Mouse (Mus musculus): ENCODE measurements around the gene Emx1. TPM values are rescaled to one million over a fixed set of nuclear protein-coding genes. Genes with fewer than 3 reads are reported as not detected.
"Not testable (repeated sequence)": the region's sequence is repeated elsewhere in the genome, so short reads cannot be mapped to it uniquely, and the experiment has no call there.

Emx1 gene
- polyA plus RNA-seq (2016; fragmentation: Nextera tagmentation; extraction: Ambion mirVana) = 2.6 and 2.9 TPM in 2 replicates

- H3K9me3 ChIP-seq = no peaks in the 10 kb centered on the region
- H3K36me3 ChIP-seq (replicated peaks) = no peaks in the 10 kb centered on the region
- DNase-seq (ENCODE audit: low spot score) = peak; percentile 83
- H3K27ac ChIP-seq (replicated peaks) = peak within 1 kb of the TSS; percentile 65
- under 1% methylated on average over 81 of the region's 81 CpGs for WGBS
- H3K4me1 ChIP-seq = peaks cover 49% of the 10 kb centered on the region
- peaks cover 98% of the 10 kb centered on the region for H3K27me3 ChIP-seq (replicated peaks; ENCODE audit: low read depth, poor library complexity, severe bottlenecking)
- peak within 1 kb of the TSS; percentile 56 for H3K4me3 ChIP-seq
These were observed at the start of gene Emx1 for GRCm38 (mm10) chr6:85187340-85188211. Gene Emx1 (plus strand): TSS chr6:85187438.

GRCm38 (mm10) chr6:85139534-85139933 is 47.7 kb upstream of the Emx1 start:
- no peak for DNase-seq (ENCODE audit: low spot score)
- Histone ChIP-seq H3K36me3 (replicated peaks) (peaks cover 4% of the 10 kb centered on the region), H3K27ac (replicated peaks) (no peak overlapping the region), H3K4me3 (no peak overlapping the region), H3K9me3 (no peaks in the 10 kb centered on the region), H3K27me3 (replicated peaks; ENCODE audit: low read depth, poor library complexity, severe bottlenecking) (no peaks in the 10 kb centered on the region), H3K4me1 (peaks cover 15% of the 10 kb centered on the region)
- 88% methylated on average over 2 of the region's 2 CpGs for WGBS

DNA sequence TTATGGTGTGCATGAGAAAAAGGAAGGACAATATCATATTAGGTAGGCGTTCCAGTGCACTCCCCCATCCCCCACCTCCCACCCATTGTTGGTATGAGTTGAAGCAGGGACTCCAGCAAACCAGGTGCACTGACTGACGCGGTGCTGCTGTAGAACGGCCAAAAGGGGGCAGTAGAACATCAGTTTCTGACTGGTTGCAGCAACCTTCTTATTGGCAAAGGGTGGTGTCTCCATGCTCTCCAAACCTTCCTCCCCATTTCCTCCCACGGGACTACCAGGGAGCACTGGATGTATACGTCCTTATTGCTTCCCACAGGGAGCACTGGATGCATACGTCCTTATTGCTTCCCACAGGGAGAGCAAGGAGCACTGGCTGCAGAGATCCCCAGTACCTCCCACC is 46.2 kb upstream of the Emx1 start:
- not testable (repeated sequence) for H3K27ac ChIP-seq (replicated peaks); H3K36me3 ChIP-seq (replicated peaks); H3K9me3 ChIP-seq; H3K4me3 ChIP-seq
- 12% methylated on average over 7 of the region's 7 CpGs for WGBS
- Histone ChIP-seq H3K27me3 (replicated peaks; ENCODE audit: low read depth, poor library complexity, severe bottlenecking) (peaks cover 11% of the 10 kb centered on the region; the same call in 1 of the 2 replicates), H3K4me1 (peaks cover 15% of the 10 kb centered on the region)
- DNase-seq (ENCODE audit: low spot score) = peak; percentile 51

DNA sequence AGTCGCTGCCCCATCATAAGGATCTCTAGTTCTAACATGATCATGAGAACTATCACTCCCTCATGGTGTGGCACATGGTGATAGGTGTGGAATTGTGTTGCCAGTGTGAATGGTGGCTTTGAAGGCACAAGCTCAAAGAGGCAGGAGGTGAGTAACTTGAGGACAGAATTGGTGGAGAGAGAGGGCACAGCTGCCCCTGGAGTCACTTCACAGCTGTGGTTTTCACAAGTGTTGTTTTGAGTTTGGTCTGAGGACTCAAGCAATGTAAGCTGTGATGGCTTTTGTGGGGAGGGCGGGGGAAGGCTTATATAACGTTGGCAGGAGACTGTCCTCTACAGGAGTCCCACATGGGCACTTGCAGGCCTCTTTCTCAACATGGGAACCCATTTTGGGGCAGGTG is 42.8 kb upstream of the Emx1 start:
- Histone ChIP-seq H3K9me3 (no peaks in the 10 kb centered on the region), H3K4me3 (no peak overlapping the region), H3K27me3 (replicated peaks; ENCODE audit: low read depth, poor library complexity, severe bottlenecking) (peaks cover 17% of the 10 kb centered on the region; the same call in 1 of the 2 replicates), H3K4me1 (no peaks in the 10 kb centered on the region), H3K36me3 (replicated peaks) (no peaks in the 10 kb centered on the region), H3K27ac (replicated peaks) (no peak overlapping the region)
- WGBS = 80% methylated on average over 3 of the region's 3 CpGs
- DNase-seq (ENCODE audit: low spot score) = no peak

GRCm38 (mm10) chr6:85147636-85148035 is 39.6 kb upstream of the Emx1 start:
- Histone ChIP-seq H3K27ac (replicated peaks) (no peak overlapping the region), H3K36me3 (replicated peaks) (no peaks in the 10 kb centered on the region), H3K4me1 (no peaks in the 10 kb centered on the region), H3K27me3 (replicated peaks; ENCODE audit: low read depth, poor library complexity, severe bottlenecking) (peaks cover 17% of the 10 kb centered on the region; the same call in 1 of the 2 replicates), H3K4me3 (no peak overlapping the region), H3K9me3 (no peaks in the 10 kb centered on the region)
- no peak for DNase-seq (ENCODE audit: low spot score)
- WGBS = 58% methylated on average over 3 of the region's 3 CpGs

- H3K27me3 ChIP-seq (replicated peaks; ENCODE audit: low read depth, poor library complexity, severe bottlenecking) = peaks cover 11% of the 10 kb centered on the region; the same call in 1 of the 2 replicates
- H3K27ac ChIP-seq (replicated peaks) = no peak overlapping the region
- DNase-seq (ENCODE audit: low spot score) = no peak
- peaks cover 10% of the 10 kb centered on the region for H3K4me1 ChIP-seq
- H3K4me3 ChIP-seq = no peak overlapping the region
- no peaks in the 10 kb centered on the region for H3K9me3 ChIP-seq
- 75% methylated on average over 3 of the region's 3 CpGs for WGBS
- H3K36me3 ChIP-seq (replicated peaks) = no peaks in the 10 kb centered on the region
These were observed 36.9 kb upstream of the Emx1 start for GRCm38 (mm10) chr6:85150386-85150785.

DNA sequence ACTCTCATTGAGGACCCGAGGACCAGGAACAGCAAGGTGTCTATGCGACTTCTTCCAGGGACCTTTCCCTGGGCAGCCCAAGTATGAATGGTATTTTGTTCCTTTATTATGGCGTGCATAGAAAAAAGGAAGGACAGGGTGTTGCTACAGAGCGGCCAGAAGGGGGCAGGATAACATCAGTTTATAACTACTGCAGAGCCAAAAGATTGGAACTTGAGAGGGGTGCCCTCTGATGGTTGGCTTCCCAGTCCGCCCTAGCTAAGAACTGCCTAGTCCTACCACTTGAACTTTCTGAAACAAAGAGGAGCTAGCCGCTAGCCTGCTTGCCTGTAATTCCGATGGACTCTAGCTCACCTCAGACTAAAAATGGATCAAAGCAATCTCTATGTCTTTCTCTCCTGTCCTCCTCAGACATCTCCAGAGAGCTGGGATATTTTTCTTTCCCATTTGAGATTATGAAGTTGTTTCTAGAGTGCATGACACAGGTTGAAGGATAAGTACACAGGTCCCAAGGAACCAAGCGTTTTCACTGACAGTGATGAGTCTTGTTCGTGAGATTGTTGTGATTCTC is 33.2 kb upstream of the Emx1 start:
- DNase-seq (ENCODE audit: low spot score) = peak; percentile 82
- no peaks in the 10 kb centered on the region for H3K27me3 ChIP-seq (replicated peaks; ENCODE audit: low read depth, poor library complexity, severe bottlenecking)
- peaks cover 13% of the 10 kb centered on the region for H3K4me1 ChIP-seq
- H3K36me3 ChIP-seq (replicated peaks) = no peaks in the 10 kb centered on the region
- no peak overlapping the region for H3K4me3 ChIP-seq
- WGBS = 9% methylated on average over 9 of the region's 9 CpGs
- no peak overlapping the region for H3K27ac ChIP-seq (replicated peaks)
- no peaks in the 10 kb centered on the region for H3K9me3 ChIP-seq

DNA sequence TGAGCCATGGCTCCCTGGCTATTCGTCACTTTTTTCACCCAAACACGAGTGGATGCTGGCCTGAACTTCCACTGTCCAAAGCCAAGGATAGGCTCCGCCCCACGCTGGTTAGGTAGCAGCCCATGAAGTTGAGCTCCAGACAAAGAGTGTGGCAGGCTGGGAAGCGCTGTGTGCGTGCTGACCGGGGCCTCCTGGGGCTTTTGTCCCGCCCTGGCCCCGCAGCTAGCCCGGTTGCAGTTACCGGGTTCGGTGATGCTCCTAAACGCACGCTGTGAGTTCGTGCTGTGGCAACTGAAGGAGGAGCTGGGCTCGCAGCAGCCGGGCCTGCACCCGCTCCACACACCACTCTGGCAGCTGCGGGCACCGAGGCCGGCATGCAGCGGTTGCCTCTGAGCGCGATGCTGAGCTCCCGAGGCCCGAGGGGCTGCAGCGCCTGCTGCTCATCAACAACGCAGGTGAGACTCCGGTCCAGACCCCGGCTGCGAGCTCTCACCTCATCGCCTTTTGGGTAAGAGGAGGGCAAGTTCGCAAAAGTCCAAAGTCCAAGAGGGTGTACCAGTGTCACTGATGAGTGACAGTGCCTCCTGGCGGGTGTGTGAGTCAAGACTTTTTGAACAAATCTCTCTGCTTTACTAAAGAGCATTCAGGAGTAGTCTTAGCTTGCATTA is 32.2 kb upstream of the Emx1 start:
- Histone ChIP-seq H3K27ac (replicated peaks) (peak overlapping the region; percentile 90), H3K27me3 (replicated peaks; ENCODE audit: low read depth, poor library complexity, severe bottlenecking) (no peaks in the 10 kb centered on the region), H3K4me3 (peak overlapping the region; percentile 67), H3K9me3 (no peaks in the 10 kb centered on the region), H3K36me3 (replicated peaks) (no peaks in the 10 kb centered on the region), H3K4me1 (peaks cover 13% of the 10 kb centered on the region)
- WGBS = under 1% methylated on average over 34 of the region's 34 CpGs
- DNase-seq (ENCODE audit: low spot score) = peak; percentile 77

DNA sequence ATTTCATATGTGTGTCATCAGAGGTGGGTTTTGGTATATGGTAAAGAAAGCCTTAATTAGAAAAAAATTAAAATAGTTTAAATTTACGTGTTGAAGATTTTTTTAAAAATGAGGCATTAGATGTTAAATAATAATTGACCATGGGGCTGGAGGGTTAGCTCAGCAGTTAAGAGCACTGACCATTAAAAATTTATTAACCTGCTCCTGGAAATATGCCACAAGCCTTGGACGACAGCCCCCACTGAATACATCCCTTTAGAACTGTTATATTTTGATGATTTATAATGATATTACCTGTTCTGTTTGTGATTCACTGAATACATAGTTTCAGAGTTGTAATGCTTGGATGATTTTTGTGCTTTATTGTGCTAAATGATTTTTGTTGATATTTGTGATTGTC is 30.7 kb upstream of the Emx1 start:
- not testable (repeated sequence) for H3K4me3 ChIP-seq; H3K36me3 ChIP-seq (replicated peaks); H3K27me3 ChIP-seq (replicated peaks; ENCODE audit: low read depth, poor library complexity, severe bottlenecking); H3K27ac ChIP-seq (replicated peaks); H3K9me3 ChIP-seq; DNase-seq (ENCODE audit: low spot score)
- peaks cover 15% of the 10 kb centered on the region for H3K4me1 ChIP-seq
- 85% methylated on average over 2 of the region's 2 CpGs for WGBS

GRCm38 (mm10) chr6:85158040-85158804 is 29.0 kb upstream of the Emx1 start:
- H3K9me3 ChIP-seq; H3K27me3 ChIP-seq (replicated peaks; ENCODE audit: low read depth, poor library complexity, severe bottlenecking); H3K27ac ChIP-seq (replicated peaks); H3K36me3 ChIP-seq (replicated peaks); DNase-seq (ENCODE audit: low spot score); H3K4me3 ChIP-seq: not testable (repeated sequence)
- peaks cover 18% of the 10 kb centered on the region for H3K4me1 ChIP-seq
- WGBS = 76% methylated on average over 4 of the region's 4 CpGs

GRCm38 (mm10) chr6:85159092-85159760 is 28.0 kb upstream of the Emx1 start:
- not testable (repeated sequence) for H3K36me3 ChIP-seq (replicated peaks); H3K27ac ChIP-seq (replicated peaks); H3K27me3 ChIP-seq (replicated peaks; ENCODE audit: low read depth, poor library complexity, severe bottlenecking); H3K9me3 ChIP-seq; H3K4me3 ChIP-seq
- DNase-seq (ENCODE audit: low spot score) = peak; percentile 70
- whole genome bisulfite sequencing = 18% methylated on average over 6 of the region's 6 CpGs
- H3K4me1 ChIP-seq = peaks cover 18% of the 10 kb centered on the region

Measured in embryonic facial prominence, embryonic 10.5 days (tissue).